Mouse (Mus musculus) stomach, embryonic 14.5 days (tissue): ENCODE results near the gene Aknad1. TPM values are rescaled to one million over a fixed set of nuclear protein-coding genes. Genes with fewer than 3 reads are reported as not detected.

Experiments
- ATAC-seq: fragments of 200-750 bp; cut with Nextera tagmentation; 2 replicates; pipeline ENCODE4 v1.8.0; 2017; ENCODE audit warnings: low read depth, moderate TSS enrichment; ENCODE audit not compliant: insufficient number of reproducible peaks, insufficient read depth, low FRiP score
- H3K27ac ChIP-seq: fragments of 300-500 bp; sonication (generic); 2 replicates; pipeline ENCODE4 v1.5.1; 2014; ENCODE audit warnings: mild to moderate bottlenecking, low read length, moderate library complexity, mixed read lengths
- H3K27me3 ChIP-seq: fragments of 300-500 bp; sonication (generic); 2 replicates; pipeline ENCODE4 v1.6.1; 2014; ENCODE audit warnings: low read length, control low read depth, mixed read lengths; ENCODE audit not compliant: control insufficient read depth, insufficient read depth
- H3K36me3 ChIP-seq: fragments of 300-500 bp; sonication (generic); 2 replicates; pipeline ENCODE4 v1.6.1; 2014; ENCODE audit warnings: mild to moderate bottlenecking, control low read depth, low read length, moderate library complexity, mixed read lengths; ENCODE audit not compliant: control insufficient read depth, insufficient read depth
- H3K4me1 ChIP-seq: fragments of 300-500 bp; sonication (generic); 2 replicates; pipeline ENCODE4 v1.6.1; 2014; ENCODE audit warnings: low read length, control low read depth, mixed read lengths; ENCODE audit not compliant: control insufficient read depth, insufficient read depth
- H3K4me2 ChIP-seq: fragments of 300-500 bp; sonication (generic); replicated peaks from 2 replicates; pipeline ENCODE4 v1.6.1; 2014; ENCODE audit warnings: low read depth, low read length, control low read depth
- H3K4me3 ChIP-seq: fragments of 300-500 bp; sonication (generic); 2 replicates; pipeline ENCODE4 v1.5.1; 2014; ENCODE audit warnings: low read depth, low read length, control low read depth
- H3K9ac ChIP-seq: fragments of 300-500 bp; sonication (generic); replicated peaks from 2 replicates; pipeline ENCODE4 v1.6.1; 2014; ENCODE audit warnings: low read depth, mild to moderate bottlenecking, control low read depth, low read length, moderate library complexity, mixed read lengths
- H3K9me3 ChIP-seq: fragments of 300-500 bp; sonication (generic); 2 replicates; pipeline ENCODE4 v1.6.1; 2016; ENCODE audit warnings: low read depth, low read length, control low read depth; ENCODE audit not compliant: control insufficient read depth
- WGBS: fragments of 180-500 bp; shearing (Covaris S2); extraction: QIAGEN DNeasy Blood & Tissue Kit; methylation state at CpG from one replicate; pipeline ENCODE4 v1.1.7; 2014; 5-methylcytosine and 5-hydroxymethylcytosine counted together
- polyA plus RNA-seq: library from polyadenylated mRNA; unstranded; fragments of >200 nt; fragmentation: Nextera tagmentation; extraction: Ambion mirVana; gene quantifications from 2 replicates; pipeline ENCODE4 v1.2.1, GENCODE M21; 2014

Aknad1 gene
- 0.24 and 0.41 TPM in 2 replicates for polyA plus RNA-seq

- Histone ChIP-seq H3K9me3 (no peaks in the 10 kb centered on the region), H3K4me2 (no peak within 1 kb of the TSS), H3K27me3 (no peaks in the 10 kb centered on the region), H3K4me3 (no peak within 1 kb of the TSS), H3K27ac (no peak within 1 kb of the TSS), H3K4me1 (no peaks in the 10 kb centered on the region), H3K36me3 (no peaks in the 10 kb centered on the region), H3K9ac (no peak within 1 kb of the TSS)
- no peak for ATAC-seq
- 60% methylated on average over 8 of the region's 8 CpGs for WGBS
These were observed at the start of gene Aknad1 for GRCm38 (mm10) chr3:108739045-108739708. Gene Aknad1 (plus strand): TSS chr3:108739658.

- H3K27me3 ChIP-seq, result no peaks in the 10 kb centered on the region
- H3K4me3 ChIP-seq, result no peak overlapping the region
- no peak overlapping the region for H3K9ac ChIP-seq
- H3K4me1 ChIP-seq, result no peaks in the 10 kb centered on the region
- H3K27ac ChIP-seq, result no peak overlapping the region
- no peak for ATAC-seq
- WGBS, result 66% methylated on average over 4 of the region's 4 CpGs
- H3K9me3 ChIP-seq, result no peaks in the 10 kb centered on the region
- no peak overlapping the region for H3K4me2 ChIP-seq
- H3K36me3 ChIP-seq, result peaks cover 44% of the 10 kb centered on the region
These were observed 49.5 kb upstream of the Aknad1 start for GRCm38 (mm10) chr3:108689979-108690378.

DNA sequence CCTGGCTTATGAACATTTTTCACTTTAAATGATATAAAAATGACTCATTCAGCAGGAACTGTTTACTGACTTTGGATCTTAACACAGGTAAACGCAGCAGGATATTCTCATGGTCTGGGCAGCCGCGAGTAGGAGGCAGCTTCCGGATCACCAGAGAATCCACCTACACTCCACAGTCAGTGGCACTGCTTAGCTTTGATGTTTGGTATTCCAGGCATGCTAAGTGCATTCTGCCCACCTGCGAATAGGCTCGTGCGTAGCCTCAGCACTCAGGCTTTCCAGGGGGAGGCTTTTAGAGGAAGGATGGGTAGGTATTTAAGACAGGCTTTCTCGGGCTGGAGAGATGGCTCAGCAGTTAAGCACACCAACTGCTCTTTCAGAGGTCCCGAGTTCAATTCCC is 45.1 kb upstream of the Aknad1 start:
- ATAC-seq, result no peak
- Histone ChIP-seq H3K4me3 (no peak overlapping the region), H3K4me1 (no peaks in the 10 kb centered on the region), H3K27me3 (no peaks in the 10 kb centered on the region), H3K27ac (no peak overlapping the region), H3K9ac (no peak overlapping the region), H3K9me3 (no peaks in the 10 kb centered on the region), H3K36me3 (peaks cover 55% of the 10 kb centered on the region), H3K4me2 (no peak overlapping the region)
- WGBS, result 61% methylated on average over 9 of the region's 9 CpGs

GRCm38 (mm10) chr3:108698662-108699061 is 40.8 kb upstream of the Aknad1 start:
- Histone ChIP-seq H3K36me3 (peaks cover 69% of the 10 kb centered on the region), H3K4me2 (no peak overlapping the region), H3K9me3 (no peaks in the 10 kb centered on the region), H3K4me1 (no peaks in the 10 kb centered on the region), H3K4me3 (no peak overlapping the region), H3K9ac (no peak overlapping the region), H3K27ac (no peak overlapping the region), H3K27me3 (no peaks in the 10 kb centered on the region)
- ATAC-seq, result no peak
- WGBS, result 88% methylated on average over 8 of the region's 8 CpGs

- H3K9me3 ChIP-seq, result no peaks in the 10 kb centered on the region
- H3K4me3 ChIP-seq, result no peak overlapping the region
- no peaks in the 10 kb centered on the region for H3K27me3 ChIP-seq
- no peak overlapping the region for H3K27ac ChIP-seq
- ATAC-seq, result no peak
- 90% methylated on average over 4 of the region's 4 CpGs for WGBS
- no peak overlapping the region for H3K4me2 ChIP-seq
- no peak overlapping the region for H3K9ac ChIP-seq
- peaks cover 62% of the 10 kb centered on the region for H3K36me3 ChIP-seq
- no peaks in the 10 kb centered on the region for H3K4me1 ChIP-seq
These were observed 39.7 kb upstream of the Aknad1 start for GRCm38 (mm10) chr3:108699786-108700185.

DNA sequence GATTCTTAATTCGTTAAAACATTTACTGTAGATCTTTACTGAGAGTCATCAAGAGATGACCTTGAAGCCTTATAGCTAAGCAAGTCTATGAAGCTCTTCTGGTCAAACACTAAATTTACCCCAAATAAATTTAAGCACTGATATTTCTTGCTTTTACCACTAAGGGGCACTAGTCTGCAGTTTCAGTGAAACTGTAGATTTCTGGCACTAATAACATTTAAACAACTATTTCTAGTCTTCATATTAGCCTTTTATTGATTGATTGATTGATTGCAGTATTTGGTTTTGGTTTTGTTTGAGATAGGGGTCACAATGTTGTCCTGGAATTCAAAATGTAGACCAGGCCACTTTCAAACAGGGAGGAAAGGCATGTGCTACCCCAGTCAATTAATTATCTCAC is 38.2 kb upstream of the Aknad1 start:
- H3K27me3 ChIP-seq, result no peaks in the 10 kb centered on the region
- peaks cover 49% of the 10 kb centered on the region for H3K36me3 ChIP-seq
- H3K27ac ChIP-seq, result no peak overlapping the region
- H3K9me3 ChIP-seq, result no peaks in the 10 kb centered on the region
- no peak for ATAC-seq
- no peak overlapping the region for H3K4me3 ChIP-seq
- no peak overlapping the region for H3K4me2 ChIP-seq
- H3K9ac ChIP-seq, result no peak overlapping the region
- 81% methylated on average over 1 of the region's 1 CpGs for WGBS
- H3K4me1 ChIP-seq, result no peaks in the 10 kb centered on the region

DNA sequence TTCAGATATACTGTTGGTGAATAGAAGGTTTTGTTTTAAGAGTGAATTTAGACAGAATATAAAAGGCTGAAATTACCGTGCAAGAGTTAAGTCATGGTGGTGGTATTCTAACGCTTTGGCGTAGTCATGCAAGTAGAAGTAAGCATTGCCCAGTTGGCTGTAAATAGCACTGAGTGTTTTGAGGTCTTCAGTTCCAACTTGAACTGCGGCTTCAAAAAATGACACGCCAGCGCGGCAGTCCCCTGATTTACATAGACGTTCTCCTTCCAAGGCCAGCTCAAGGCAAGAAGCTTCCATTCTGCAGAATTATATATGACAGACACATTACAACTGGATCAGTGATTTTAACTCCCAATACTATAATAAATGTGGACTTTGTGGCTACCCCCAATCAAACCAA is 36.7 kb upstream of the Aknad1 start:
- 94% methylated on average over 8 of the region's 8 CpGs for WGBS
- Histone ChIP-seq H3K4me2 (no peak overlapping the region), H3K27me3 (no peaks in the 10 kb centered on the region), H3K4me1 (no peaks in the 10 kb centered on the region), H3K27ac (no peak overlapping the region), H3K9me3 (no peaks in the 10 kb centered on the region), H3K4me3 (no peak overlapping the region), H3K9ac (no peak overlapping the region), H3K36me3 (peaks cover 35% of the 10 kb centered on the region)
- ATAC-seq, result no peak

GRCm38 (mm10) chr3:108711296-108711695 is 28.2 kb upstream of the Aknad1 start:
- ATAC-seq, result no peak
- Histone ChIP-seq H3K9ac (no peak overlapping the region), H3K4me3 (no peak overlapping the region), H3K27ac (no peak overlapping the region), H3K9me3 (no peaks in the 10 kb centered on the region), H3K36me3 (peaks cover 3% of the 10 kb centered on the region; the same call in 1 of the 2 replicates), H3K4me1 (0 out of 2 replicates have a peak, but pooled peaks cover 6% of the 10 kb centered on the region), H3K27me3 (no peaks in the 10 kb centered on the region), H3K4me2 (no peak overlapping the region)
- 85% methylated on average over 5 of the region's 5 CpGs for WGBS
